Mouse (Mus musculus) bone marrow macrophage, adult 2 months (primary cell): ENCODE measurements at regions not wholly inside any gene's neighbourhood (a gene's known extent, or its start where the extent isn't known, plus 50 kb on each side); places are given as distances from the start of the nearest gene placed in this dataset.

Experiments
- H3K27ac ChIP-seq: 2 replicates; pipeline ENCODE4 v1.5.1; 2012; ENCODE audit warnings: low read depth, low read length; ENCODE audit not compliant: insufficient read depth
- H3K4me1 ChIP-seq: 2 replicates; pipeline ENCODE4 v1.6.1; 2012; ENCODE audit warnings: low read length; ENCODE audit not compliant: control insufficient read depth, insufficient read depth
- H3K4me3 ChIP-seq: 2 replicates; pipeline ENCODE4 v1.5.1; 2012; ENCODE audit warnings: mild to moderate bottlenecking, low read length, moderate library complexity; ENCODE audit not compliant: insufficient read depth
- CTCF ChIP-seq: IDR thresholded peaks from 2 replicates; pipeline ENCODE4 v1.5.1; 2012; ENCODE audit warnings: low read depth, mild to moderate bottlenecking, low read length, moderate library complexity
- POLR2A ChIP-seq: IDR thresholded peaks from 2 replicates; pipeline ENCODE4 v1.6.1; 2012; ENCODE audit warnings: mild to moderate bottlenecking, low read depth, low read length, borderline replicate concordance

- no peak overlapping the region for H3K4me3 ChIP-seq
- TF ChIP-seq POLR2A (no peak), CTCF (peak; percentile 57)
- H3K27ac ChIP-seq: no peak overlapping the region
- 0 out of 2 replicates have a peak, but pooled peaks cover 3% of the 10 kb centered on the region for H3K4me1 ChIP-seq
Measured at GRCm38 (mm10) chr10:84020023-84020620, 297.5 kb downstream of the 1500009L16Rik start.

GRCm38 (mm10) chr10:84021167-84022120, 298.8 kb downstream of the 1500009L16Rik start:
- Histone ChIP-seq H3K4me1 (0 out of 2 replicates have a peak, but pooled peaks cover 3% of the 10 kb centered on the region), H3K27ac (no peak overlapping the region), H3K4me3 (no peak overlapping the region)
- TF ChIP-seq CTCF (no peak), POLR2A (no peak)

- 0 out of 2 replicates have a peak, but pooled peaks cover 3% of the 10 kb centered on the region for H3K4me1 ChIP-seq
- TF ChIP-seq POLR2A (no peak), CTCF (no peak)
- H3K4me3 ChIP-seq: no peak overlapping the region
- H3K27ac ChIP-seq: no peak overlapping the region
Measured at GRCm38 (mm10) chr10:84024294-84024693, 301.6 kb downstream of the 1500009L16Rik start.

GRCm38 (mm10) chr10:84024901-84025300, 302.2 kb downstream of the 1500009L16Rik start:
- TF ChIP-seq POLR2A: no peak
- TF ChIP-seq CTCF: no peak
- Histone ChIP-seq H3K4me3 (no peak overlapping the region), H3K4me1 (0 out of 2 replicates have a peak, but pooled peaks cover 3% of the 10 kb centered on the region), H3K27ac (no peak overlapping the region)

- H3K4me1 ChIP-seq: no peaks in the 10 kb centered on the region
- TF ChIP-seq CTCF (no peak), POLR2A (no peak)
- H3K4me3 ChIP-seq: no peak overlapping the region
- no peak overlapping the region for H3K27ac ChIP-seq
Measured at GRCm38 (mm10) chr10:84026798-84027197, 304.1 kb downstream of the 1500009L16Rik start.

- no peak overlapping the region for H3K27ac ChIP-seq
- H3K4me1 ChIP-seq: no peaks in the 10 kb centered on the region
- TF ChIP-seq POLR2A: no peak
- no peak for TF ChIP-seq CTCF
- H3K4me3 ChIP-seq: no peak overlapping the region
Measured at GRCm38 (mm10) chr10:84036131-84036877, 313.6 kb downstream of the 1500009L16Rik start.

GRCm38 (mm10) chr10:84048706-84049105, 326.0 kb downstream of the 1500009L16Rik start:
- Histone ChIP-seq H3K4me1 (peaks cover 10% of the 10 kb centered on the region), H3K27ac (no peak overlapping the region), H3K4me3 (no peak overlapping the region)
- TF ChIP-seq POLR2A: no peak
- no peak for TF ChIP-seq CTCF

GRCm38 (mm10) chr10:84052696-84053095, 330.0 kb downstream of the 1500009L16Rik start:
- Histone ChIP-seq H3K27ac (no peak overlapping the region), H3K4me1 (peaks cover 27% of the 10 kb centered on the region), H3K4me3 (no peak overlapping the region)
- TF ChIP-seq CTCF (no peak), POLR2A (no peak)

GRCm38 (mm10) chr10:84054551-84055336, 332.1 kb downstream of the 1500009L16Rik start:
- TF ChIP-seq POLR2A (no peak), CTCF (no peak)
- Histone ChIP-seq H3K27ac (no peak overlapping the region), H3K4me1 (peaks cover 26% of the 10 kb centered on the region), H3K4me3 (no peak overlapping the region)
